Mouse (Mus musculus): ENCODE measurements around the gene Rtkn2.
"Not testable (repeated sequence)": the region's sequence is repeated elsewhere in the genome, so short reads cannot be mapped to it uniquely, and the experiment has no call there.

Rtkn2 gene

GRCm38 (mm10) chr10:68078708-68079107, 99.3 kb downstream of the Rtkn2 start:
- DNase-seq (ENCODE audit: low read depth), result no peak

GRCm38 (mm10) chr10:68079910-68080670, 100.7 kb downstream of the Rtkn2 start:
- no peak for DNase-seq (ENCODE audit: low read depth)

GRCm38 (mm10) chr10:68081712-68082111, 102.3 kb downstream of the Rtkn2 start:
- DNase-seq (ENCODE audit: low read depth), result no peak

- DNase-seq (ENCODE audit: low read depth), result no peak
Measured at GRCm38 (mm10) chr10:68085574-68085973, 106.2 kb downstream of the Rtkn2 start.

DNA sequence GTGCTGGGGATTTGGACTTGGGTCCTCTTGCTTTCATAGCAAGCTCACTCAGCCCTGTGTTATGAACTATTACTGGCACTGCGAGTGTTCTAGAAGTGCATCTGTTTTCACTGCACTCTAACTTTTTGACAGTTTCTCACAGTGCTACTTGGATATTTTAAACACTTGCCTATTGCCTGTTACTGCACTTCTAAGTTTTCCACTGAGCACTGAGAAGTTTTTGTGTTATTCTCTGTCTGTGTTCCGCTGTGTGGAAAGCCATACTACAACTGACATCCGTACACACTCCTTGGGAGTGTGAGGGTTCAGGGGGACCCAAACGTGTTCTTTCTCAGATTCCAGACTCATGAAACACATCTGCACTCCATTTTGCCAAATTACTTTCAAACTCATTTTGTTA, 107.6 kb downstream of the Rtkn2 start:
- no peak for DNase-seq (ENCODE audit: low read depth)

GRCm38 (mm10) chr10:68087722-68088121, 108.4 kb downstream of the Rtkn2 start:
- DNase-seq (ENCODE audit: low read depth), result no peak

GRCm38 (mm10) chr10:68089435-68090196, 110.2 kb downstream of the Rtkn2 start:
- no peak for DNase-seq (ENCODE audit: low read depth)

DNA sequence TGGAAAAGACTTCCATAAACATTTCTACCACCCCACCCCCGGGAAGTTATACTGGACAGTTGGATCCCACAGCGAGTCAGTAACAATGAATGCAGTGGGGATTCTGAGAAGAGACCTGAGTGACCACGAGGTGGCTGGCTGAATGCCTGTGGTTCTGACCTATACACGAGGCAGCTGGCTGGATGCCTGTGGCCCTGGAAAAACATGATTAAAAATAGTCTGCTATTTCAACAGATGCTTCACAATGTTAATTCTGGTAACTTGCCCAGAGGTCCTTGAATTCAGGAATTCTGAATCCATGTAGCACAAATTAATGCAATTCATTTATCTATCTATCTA, 110.8 kb downstream of the Rtkn2 start:
- no peak for DNase-seq (ENCODE audit: low read depth)

- no peak for DNase-seq (ENCODE audit: low read depth)
Measured at GRCm38 (mm10) chr10:68090544-68090943, 111.2 kb downstream of the Rtkn2 start.

GRCm38 (mm10) chr10:68091011-68091410, 111.6 kb downstream of the Rtkn2 start:
- no peak for DNase-seq (ENCODE audit: low read depth)

DNA sequence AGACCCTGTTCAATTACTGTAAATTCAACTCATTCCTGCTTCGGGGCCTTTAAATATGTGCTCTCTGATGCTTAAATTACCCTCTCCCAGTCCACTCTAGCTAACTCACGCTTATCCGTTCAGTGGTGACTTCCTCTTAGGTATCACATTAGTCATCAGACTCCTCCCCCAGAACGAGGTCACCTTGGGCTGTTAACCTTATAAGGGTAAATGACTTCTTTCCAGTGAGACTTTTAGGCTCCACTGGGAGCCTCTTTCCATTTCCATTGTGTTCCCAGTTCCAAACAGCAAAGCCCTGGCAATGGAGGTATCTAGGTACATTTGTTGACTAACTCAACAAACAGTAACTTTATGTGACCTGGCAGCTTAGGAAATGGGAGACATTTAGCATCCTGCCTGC, 112.5 kb downstream of the Rtkn2 start:
- no peak for DNase-seq (ENCODE audit: low read depth)

- DNase-seq (ENCODE audit: low read depth), result no peak
Measured at GRCm38 (mm10) chr10:68093496-68093895, 114.1 kb downstream of the Rtkn2 start.

DNA sequence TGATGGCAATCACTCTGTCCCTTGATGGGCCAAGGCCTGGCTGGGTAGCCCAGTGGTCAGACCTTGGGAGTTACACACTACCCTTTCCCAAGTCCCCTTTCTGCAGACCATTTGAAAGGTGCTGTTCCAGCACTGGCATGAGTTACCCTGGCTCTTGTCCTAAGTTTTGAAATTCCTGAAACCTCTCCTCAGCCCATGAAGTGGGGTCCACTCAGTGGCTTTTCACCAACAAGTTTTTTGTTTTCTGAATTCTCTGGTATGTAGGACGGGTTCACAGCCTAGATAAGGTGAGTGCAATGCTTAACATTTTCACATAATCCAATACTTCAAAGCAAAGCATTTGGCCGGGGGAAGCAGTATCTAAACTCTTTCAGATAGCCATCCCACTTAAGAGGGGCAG, 115.8 kb downstream of the Rtkn2 start:
- DNase-seq (ENCODE audit: low read depth), result no peak

DNA sequence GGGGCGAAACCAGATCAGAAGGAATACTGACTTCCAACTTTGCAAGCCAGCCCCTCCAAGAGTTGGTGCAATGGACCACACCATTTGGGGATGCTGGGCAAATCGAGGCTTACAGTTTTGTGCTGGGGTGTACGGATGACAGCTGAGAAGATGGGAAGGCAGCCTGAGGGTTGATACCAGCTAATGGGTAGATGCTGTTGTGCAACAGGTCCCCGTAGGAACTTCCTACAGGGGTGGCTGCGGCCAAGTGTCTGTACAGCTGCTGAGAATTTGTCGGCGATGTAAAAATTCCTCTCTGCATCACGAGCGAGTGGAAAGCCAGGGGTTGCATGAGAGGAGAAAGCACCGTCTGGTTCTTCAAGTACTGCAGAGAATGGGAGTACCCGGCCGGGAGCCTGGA, 117.0 kb downstream of the Rtkn2 start:
- no peak for DNase-seq (ENCODE audit: low read depth)

DNA sequence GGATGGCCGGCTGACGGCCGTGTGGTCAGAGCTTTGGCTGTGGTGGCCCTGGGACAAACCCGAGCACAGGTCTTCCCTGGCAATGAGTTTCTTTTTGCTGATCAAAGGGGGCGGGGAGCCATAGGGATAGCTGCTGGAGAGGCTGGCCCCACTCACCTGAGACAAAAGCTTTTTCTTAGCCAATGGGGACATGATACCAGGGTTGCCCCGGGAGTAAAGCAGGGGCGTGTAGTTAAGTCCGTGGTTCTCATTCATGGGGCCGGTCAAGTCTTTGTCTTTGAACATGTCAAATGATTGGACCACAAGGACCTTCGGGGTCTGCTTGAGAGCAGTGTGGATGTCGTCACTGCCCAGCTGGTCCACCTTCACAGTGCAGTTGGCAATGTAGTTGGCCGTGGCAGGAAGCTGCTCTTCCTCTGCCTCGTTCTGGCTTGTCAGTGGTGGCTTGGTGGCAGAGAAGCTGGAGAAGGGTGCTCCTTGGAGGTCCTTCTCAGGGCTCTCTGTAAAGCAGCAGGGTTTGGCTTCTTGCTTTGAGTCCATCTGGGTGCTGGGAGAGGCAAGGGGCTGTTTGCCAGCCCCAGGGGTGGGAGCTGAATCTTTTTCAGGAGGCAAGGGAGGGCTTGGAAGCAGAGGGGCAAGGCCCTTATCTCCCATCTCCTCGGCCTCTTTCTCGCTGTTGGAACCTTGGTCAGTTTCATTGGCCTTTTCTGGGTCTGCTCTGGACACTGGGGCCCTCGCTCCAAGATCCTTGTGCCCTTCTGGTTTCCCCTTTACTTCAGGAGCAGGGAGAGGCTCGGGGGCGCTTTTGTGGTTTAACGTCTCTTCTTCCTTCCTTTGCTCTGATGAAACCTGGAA, 118.7 kb downstream of the Rtkn2 start:
- no peak for DNase-seq (ENCODE audit: low read depth)

DNA sequence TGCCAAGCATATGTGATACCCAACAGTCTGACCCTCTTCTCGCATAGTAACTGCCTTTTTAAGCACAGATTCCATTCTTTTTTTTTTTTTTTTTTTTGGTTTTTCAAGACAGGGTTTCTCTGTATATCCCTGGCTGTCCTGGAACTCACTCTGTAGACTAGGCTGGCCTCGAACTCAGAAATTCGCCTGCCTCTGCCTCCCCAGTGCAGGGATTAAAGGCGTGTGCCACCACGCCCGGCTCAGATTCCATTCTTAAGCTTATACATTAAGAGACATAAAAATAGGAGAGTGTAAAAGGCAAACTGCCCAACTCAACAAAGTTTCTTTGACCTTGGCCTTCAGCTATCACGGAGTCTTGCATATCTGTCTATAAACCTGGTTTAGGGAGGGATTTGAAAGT, 120.4 kb downstream of the Rtkn2 start:
- DNase-seq (ENCODE audit: low read depth), result not testable (repeated sequence)

GRCm38 (mm10) chr10:68100506-68100905, 121.1 kb downstream of the Rtkn2 start:
- no peak for DNase-seq (ENCODE audit: low read depth)

- DNase-seq (ENCODE audit: low read depth), result no peak
Measured at GRCm38 (mm10) chr10:68101251-68101650, 121.9 kb downstream of the Rtkn2 start.

DNA sequence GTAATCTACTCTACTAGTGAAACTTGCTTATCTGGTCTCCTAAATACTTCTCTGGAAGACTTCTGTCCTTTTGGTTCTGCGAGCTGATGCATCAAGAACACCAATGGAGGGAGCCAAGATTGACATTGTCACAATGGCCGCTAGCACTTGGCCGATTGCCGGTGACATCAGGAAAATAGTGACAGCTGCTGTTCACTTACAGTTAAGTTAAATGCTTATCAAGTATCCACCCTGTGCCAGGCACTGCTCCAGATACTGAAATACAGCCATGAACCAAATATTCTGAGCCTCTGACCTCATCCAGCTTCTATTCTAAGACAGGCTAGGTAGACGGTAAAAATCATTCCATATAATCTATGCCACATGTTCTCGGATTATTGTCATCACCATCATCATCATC, 123.2 kb downstream of the Rtkn2 start:
- no peak for DNase-seq (ENCODE audit: low read depth)

GRCm38 (mm10) chr10:68103078-68103855, 123.9 kb downstream of the Rtkn2 start:
- no peak for DNase-seq (ENCODE audit: low read depth)

- DNase-seq (ENCODE audit: low read depth), result no peak
Measured at GRCm38 (mm10) chr10:68103988-68104387, 124.6 kb downstream of the Rtkn2 start.

GRCm38 (mm10) chr10:68104481-68104880, 125.1 kb downstream of the Rtkn2 start:
- no peak for DNase-seq (ENCODE audit: low read depth)
